Mouse (Mus musculus): Measurements from ENCODE around the gene Auts2. TPM values are rescaled to one million over a fixed set of nuclear protein-coding genes. Genes with fewer than 3 reads are reported as not detected.

Auts2 gene
- polyA plus RNA-seq, 1 experiment from 2014 or later, result 1.0 TPM

DNA sequence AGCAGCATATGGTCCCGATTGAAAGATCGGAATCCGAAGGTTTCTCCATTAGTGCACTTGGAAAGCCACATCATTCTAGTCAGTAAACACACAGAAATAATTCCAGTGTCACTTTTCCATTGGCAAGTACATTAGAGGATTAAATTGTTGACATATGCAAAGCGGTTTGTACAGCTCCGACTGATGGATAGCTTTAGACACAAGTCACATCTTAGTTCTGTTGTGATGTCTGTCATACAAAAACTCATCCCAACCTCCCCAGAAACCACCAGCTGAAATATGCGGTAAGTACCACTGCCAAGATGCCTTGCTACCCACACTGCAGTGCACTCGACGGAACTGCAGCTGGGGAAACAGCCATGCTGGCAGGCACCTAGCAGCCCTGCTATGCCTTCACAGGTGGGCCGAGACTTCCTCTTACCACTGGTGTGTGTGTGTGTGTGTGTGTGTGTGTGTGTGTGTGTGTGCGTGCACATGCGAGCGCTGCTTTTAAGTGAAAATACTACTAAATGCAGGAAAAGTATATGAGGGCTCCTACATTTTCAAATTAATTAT, 322.7 kb downstream of the Auts2 start:
- H3K9me3 ChIP-seq (ENCODE audit: low read length), result no peaks in the 10 kb centered on the region
- H3K4me3 ChIP-seq (ENCODE audit: low read depth, low read length), result no peak overlapping the region
- TF ChIP-seq EP300 (IDR thresholded peaks at IDR 0.05; ENCODE audit: low read depth) (no peak), CTCF (IDR thresholded peaks at IDR 0.05; ENCODE audit: low read depth) (no peak)
- H3K27ac ChIP-seq (ENCODE audit: low read depth), result no peak overlapping the region
- H3K9ac ChIP-seq (replicated peaks), result no peak overlapping the region
- no peak for DNase-seq
- H3K4me2 ChIP-seq (ENCODE audit: low read depth, low read length), result no peak overlapping the region
- no peaks in the 10 kb centered on the region for H3K36me3 ChIP-seq (replicated peaks; ENCODE audit: insufficient read depth, low read length)
- H3K27me3 ChIP-seq (ENCODE audit: insufficient read depth, low read length), result no peaks in the 10 kb centered on the region
- H3K4me1 ChIP-seq (ENCODE audit: insufficient read depth), result no peaks in the 10 kb centered on the region
- no peak for ATAC-seq
- WGBS (ENCODE audit: insufficient replicate concordance), result 74% methylated on average over 12 of the region's 12 CpGs

DNA sequence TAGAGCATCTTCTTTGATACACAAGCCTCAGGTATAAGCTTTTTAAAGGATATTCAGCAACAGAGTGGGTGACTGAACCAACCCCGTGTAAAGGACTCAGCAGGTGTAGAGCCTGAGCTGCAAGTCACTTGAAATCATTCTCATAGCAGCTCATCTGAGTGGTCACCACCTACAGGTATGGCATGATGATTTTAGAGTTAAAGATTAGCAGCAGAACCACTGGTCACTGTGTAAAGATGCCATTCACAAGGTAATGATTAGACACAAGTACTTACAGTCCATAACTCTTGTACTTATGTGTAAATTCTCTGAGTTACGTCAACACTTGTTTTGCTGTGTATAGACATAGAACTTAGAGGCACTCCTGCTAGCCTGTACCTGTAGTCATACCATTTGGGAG, 327.0 kb downstream of the Auts2 start:
- H3K9ac ChIP-seq (replicated peaks), result no peak overlapping the region
- ATAC-seq (peak; percentile 71), DNase-seq (no peak)
- no peaks in the 10 kb centered on the region for H3K4me1 ChIP-seq (ENCODE audit: insufficient read depth)
- WGBS (ENCODE audit: insufficient replicate concordance), result 70% methylated on average over 2 of the region's 2 CpGs
- H3K27me3 ChIP-seq (ENCODE audit: insufficient read depth, low read length), result no peaks in the 10 kb centered on the region
- no peak overlapping the region for H3K4me3 ChIP-seq (ENCODE audit: low read depth, low read length)
- H3K36me3 ChIP-seq (replicated peaks; ENCODE audit: insufficient read depth, low read length), result no peaks in the 10 kb centered on the region
- TF ChIP-seq CTCF (IDR thresholded peaks at IDR 0.05; ENCODE audit: low read depth) (no peak), EP300 (IDR thresholded peaks at IDR 0.05; ENCODE audit: low read depth) (no peak)
- H3K4me2 ChIP-seq (ENCODE audit: low read depth, low read length), result no peak overlapping the region
- no peaks in the 10 kb centered on the region for H3K9me3 ChIP-seq (ENCODE audit: low read length)
- no peak overlapping the region for H3K27ac ChIP-seq (ENCODE audit: low read depth)

DNA sequence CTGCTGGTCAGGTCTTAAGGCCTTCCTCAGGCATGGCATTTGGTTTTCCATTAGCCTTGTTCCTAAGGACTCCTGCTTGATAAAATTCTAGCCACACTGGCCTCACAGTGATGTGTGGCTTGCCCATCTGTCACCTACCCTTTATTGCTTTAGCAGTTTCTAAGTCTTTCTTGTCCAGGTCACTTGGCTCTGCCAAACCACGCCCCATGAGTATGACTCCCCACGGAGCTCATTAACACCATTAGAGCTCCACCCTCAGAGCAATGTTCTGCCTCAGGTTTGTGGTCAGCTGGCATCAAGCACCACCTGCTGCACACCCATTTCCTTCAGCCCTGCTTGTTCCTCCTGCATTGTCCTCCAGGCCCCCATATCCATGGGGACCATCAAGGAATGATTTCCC, 330.7 kb downstream of the Auts2 start:
- Histone ChIP-seq H3K9me3 (ENCODE audit: low read length) (no peaks in the 10 kb centered on the region), H3K9ac (replicated peaks) (no peak overlapping the region), H3K27ac (ENCODE audit: low read depth) (no peak overlapping the region), H3K27me3 (ENCODE audit: insufficient read depth, low read length) (no peaks in the 10 kb centered on the region), H3K36me3 (replicated peaks; ENCODE audit: insufficient read depth, low read length) (no peaks in the 10 kb centered on the region), H3K4me2 (ENCODE audit: low read depth, low read length) (no peak overlapping the region), H3K4me3 (ENCODE audit: low read depth, low read length) (no peak overlapping the region), H3K4me1 (ENCODE audit: insufficient read depth) (no peaks in the 10 kb centered on the region)
- ATAC-seq (no peak), DNase-seq (no peak)
- TF ChIP-seq EP300 (IDR thresholded peaks at IDR 0.05; ENCODE audit: low read depth) (no peak), CTCF (IDR thresholded peaks at IDR 0.05; ENCODE audit: low read depth) (no peak)
- WGBS (ENCODE audit: insufficient replicate concordance), result 67% methylated on average over 2 of the region's 2 CpGs

DNA sequence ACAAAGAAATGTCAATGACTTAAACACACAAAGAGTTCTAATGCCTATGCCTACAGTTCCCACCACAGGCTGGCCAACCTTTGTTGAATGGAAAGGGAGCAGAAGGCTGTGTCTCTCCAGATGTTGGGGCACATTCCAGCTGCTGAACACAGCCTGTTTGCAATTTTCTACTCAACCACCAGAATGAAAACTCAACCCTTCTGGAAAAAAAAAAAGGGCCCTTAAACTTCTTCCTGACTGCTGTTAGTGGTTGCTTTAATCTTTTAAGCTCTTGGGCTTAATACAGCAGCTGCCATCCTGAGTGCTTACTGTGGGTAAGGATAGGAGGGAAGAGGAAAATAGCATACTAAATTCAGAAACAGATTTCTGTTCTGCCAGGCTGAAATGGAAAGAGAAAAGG, 333.4 kb downstream of the Auts2 start:
- TF ChIP-seq EP300 (IDR thresholded peaks at IDR 0.05; ENCODE audit: low read depth) (no peak), CTCF (IDR thresholded peaks at IDR 0.05; ENCODE audit: low read depth) (no peak)
- no peak overlapping the region for H3K9ac ChIP-seq (replicated peaks)

DNA sequence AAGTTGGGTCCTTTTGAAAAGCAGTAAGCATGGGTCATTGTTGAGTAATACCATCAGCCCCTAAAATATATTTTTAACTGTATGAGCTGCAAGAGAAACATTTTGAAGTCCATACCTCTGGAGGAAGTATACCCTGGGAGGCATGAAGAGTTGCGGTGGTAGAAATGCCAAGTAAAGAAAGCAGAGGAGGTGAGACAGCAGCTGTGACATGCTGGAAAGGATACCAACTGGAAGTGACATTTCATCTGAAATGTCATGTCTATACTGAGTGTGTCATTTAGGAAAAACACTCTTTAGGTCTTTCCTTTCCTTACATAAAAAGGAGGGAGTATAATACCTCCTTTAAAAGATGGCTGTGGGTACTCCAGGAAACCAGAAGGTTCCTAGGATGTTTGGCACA, 336.9 kb downstream of the Auts2 start:
- Histone ChIP-seq H3K4me2 (ENCODE audit: low read depth, low read length) (no peak overlapping the region), H3K4me3 (ENCODE audit: low read depth, low read length) (no peak overlapping the region), H3K36me3 (replicated peaks; ENCODE audit: insufficient read depth, low read length) (no peaks in the 10 kb centered on the region), H3K9ac (replicated peaks) (no peak overlapping the region), H3K4me1 (ENCODE audit: insufficient read depth) (no peaks in the 10 kb centered on the region), H3K27me3 (ENCODE audit: insufficient read depth, low read length) (no peaks in the 10 kb centered on the region), H3K9me3 (ENCODE audit: low read length) (no peaks in the 10 kb centered on the region), H3K27ac (ENCODE audit: low read depth) (no peak overlapping the region)
- DNase-seq, result no peak
- TF ChIP-seq CTCF (IDR thresholded peaks at IDR 0.05; ENCODE audit: low read depth) (no peak), EP300 (IDR thresholded peaks at IDR 0.05; ENCODE audit: low read depth) (no peak)
- ATAC-seq, result no peak
- 93% methylated on average over 1 of the region's 1 CpGs for WGBS (ENCODE audit: insufficient replicate concordance)

More for the DNA sequence above, 333.4 kb downstream of the Auts2 start:
- H3K27ac ChIP-seq (ENCODE audit: low read depth), result no peak overlapping the region
- no peak for ATAC-seq
- H3K4me3 ChIP-seq (ENCODE audit: low read depth, low read length), result no peak overlapping the region
- no peaks in the 10 kb centered on the region for H3K36me3 ChIP-seq (replicated peaks; ENCODE audit: insufficient read depth, low read length)
- H3K4me2 ChIP-seq (ENCODE audit: low read depth, low read length), result no peak overlapping the region
- no peaks in the 10 kb centered on the region for H3K4me1 ChIP-seq (ENCODE audit: insufficient read depth)
- no peaks in the 10 kb centered on the region for H3K27me3 ChIP-seq (ENCODE audit: insufficient read depth, low read length)
- no peaks in the 10 kb centered on the region for H3K9me3 ChIP-seq (ENCODE audit: low read length)
- no peak for DNase-seq

DNA sequence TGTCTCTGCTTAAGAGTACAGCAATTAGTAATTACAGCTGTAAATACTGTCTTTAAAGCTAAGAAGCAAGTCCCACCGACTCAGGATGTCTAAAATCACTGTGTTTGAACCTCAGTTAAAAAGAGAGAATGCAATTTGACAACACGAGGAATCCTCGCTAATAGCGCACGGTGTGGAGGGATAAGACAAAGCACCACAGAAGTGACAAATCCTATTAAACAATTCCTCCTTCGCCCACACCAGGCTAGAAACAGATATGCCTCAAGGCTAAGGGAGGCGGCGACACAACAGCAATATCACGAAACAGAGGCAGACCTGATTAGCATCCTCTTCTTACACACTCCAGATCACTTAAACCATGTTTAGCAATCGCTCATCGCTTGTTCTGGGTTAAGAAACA, 339.3 kb downstream of the Auts2 start:
- no peak for DNase-seq
- 80% methylated on average over 11 of the region's 11 CpGs for WGBS (ENCODE audit: insufficient replicate concordance)
- Histone ChIP-seq H3K4me2 (ENCODE audit: low read depth, low read length) (no peak overlapping the region), H3K9me3 (ENCODE audit: low read length) (no peaks in the 10 kb centered on the region), H3K4me1 (ENCODE audit: insufficient read depth) (no peaks in the 10 kb centered on the region), H3K27me3 (ENCODE audit: insufficient read depth, low read length) (no peaks in the 10 kb centered on the region), H3K9ac (replicated peaks) (no peak overlapping the region), H3K27ac (ENCODE audit: low read depth) (no peak overlapping the region), H3K4me3 (ENCODE audit: low read depth, low read length) (no peak overlapping the region), H3K36me3 (replicated peaks; ENCODE audit: insufficient read depth, low read length) (no peaks in the 10 kb centered on the region)
- no peak for ATAC-seq
- TF ChIP-seq EP300 (IDR thresholded peaks at IDR 0.05; ENCODE audit: low read depth) (no peak), CTCF (IDR thresholded peaks at IDR 0.05; ENCODE audit: low read depth) (no peak)
